Mouse (Mus musculus): Measurements from ENCODE around the gene Scgb2b26.

Scgb2b26 gene

DNA sequence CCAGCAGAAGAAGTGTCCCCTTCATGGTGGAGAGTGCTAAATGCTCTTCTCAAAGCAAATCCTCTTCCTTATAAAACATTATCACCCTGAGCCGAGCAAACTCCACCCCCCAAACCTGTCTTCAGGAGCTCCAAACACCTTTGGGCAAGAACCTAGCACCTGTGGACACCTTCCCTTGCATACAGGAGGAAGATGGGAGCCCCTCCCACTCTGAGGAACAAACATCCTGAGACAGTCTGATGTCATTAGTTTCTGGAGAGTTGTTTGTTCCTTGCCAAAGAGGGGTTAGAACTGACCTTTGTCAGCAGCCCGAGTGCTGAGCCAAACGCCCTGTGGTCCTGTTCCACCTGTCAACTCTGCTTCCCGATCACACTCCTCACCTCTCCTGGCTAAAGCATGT lies at the start of gene Scgb2b26:
TSS of gene Scgb2b26 (minus strand) at position 101 of the 400 bp plus-strand sequence.
- DNase-seq = no peak

DNA sequence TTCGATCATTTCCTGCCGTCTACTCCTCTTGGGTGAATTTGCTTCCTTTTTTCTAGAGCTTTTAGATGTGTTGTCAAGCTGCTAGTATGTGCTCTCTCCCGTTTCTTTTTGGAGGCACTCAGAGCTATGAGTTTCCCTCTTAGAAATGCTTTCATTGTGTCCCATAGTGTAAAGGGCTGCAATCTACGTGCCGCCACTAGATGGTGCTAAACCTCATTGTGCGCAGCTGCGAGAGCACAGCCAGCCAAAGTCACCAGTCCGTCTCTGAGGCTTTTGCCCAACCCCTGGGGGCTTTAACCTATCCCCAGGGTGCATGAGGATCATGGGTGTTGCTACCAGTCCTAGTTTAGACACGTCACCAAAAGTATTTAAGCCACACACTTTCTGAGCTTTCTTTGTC lies 37.4 kb upstream of the Scgb2b26 start:
- peak; percentile 4 for DNase-seq

DNA sequence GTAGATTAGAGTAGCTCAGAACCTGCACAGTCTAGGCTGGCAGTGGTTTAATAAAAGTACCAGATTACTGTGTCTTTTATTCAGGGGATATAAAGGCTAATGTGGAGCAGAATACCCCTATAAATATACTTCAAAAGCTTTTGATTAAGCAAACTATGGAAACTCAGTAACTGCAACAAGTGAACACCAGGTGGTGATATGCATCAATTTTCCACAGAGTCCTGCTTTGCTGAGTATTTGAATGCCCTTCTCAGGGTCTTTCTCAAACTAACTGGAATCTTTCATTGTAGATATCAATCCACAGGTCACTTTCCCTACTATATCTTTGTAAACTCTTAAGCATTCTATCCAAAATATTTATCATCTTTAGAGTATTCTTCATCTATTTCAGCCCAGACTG lies 41.9 kb downstream of the Scgb2b26 start:
- DNase-seq = no peak

DNA sequence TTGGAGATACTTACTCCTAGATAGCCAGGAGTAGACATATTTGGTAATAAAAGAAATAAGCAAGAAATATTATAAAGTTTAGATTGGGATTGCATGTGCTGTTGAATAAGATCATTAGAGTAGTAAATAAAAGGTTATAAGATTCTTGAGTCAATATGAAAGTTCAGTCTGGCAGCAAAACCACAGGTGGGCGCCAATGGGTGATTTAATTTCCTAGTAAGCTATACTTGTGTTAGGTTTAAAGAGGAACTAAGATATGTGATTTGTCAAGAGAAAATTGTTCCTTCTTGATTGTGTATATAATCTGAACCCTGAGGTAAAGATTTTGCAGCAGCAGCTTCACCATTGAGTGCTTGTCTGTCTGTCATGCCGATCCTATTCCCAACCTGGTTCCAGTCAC lies 44.0 kb downstream of the Scgb2b26 start:
- no peak for DNase-seq

DNA sequence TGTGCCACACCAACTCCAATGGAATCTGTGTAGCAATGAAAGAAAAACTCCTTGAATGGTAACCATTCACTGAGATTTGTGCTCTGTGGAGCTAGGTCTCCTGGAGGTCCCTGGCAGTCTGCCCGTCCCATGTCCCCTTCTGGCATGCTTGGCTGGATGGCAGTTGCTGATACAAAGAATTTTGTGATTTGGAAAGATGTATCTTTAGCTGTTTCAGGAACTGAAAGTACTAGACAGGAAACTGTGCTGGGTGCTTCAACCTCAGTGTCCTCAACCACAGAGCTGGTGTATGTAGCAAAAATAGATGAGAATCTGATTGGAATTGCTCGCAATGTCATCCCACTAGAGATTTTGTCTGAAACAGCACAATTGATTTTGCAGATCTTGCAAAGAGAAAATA lies 44.8 kb downstream of the Scgb2b26 start:
- no peak for DNase-seq
